Mouse (Mus musculus) cerebellum, adult 2 months (tissue): ENCODE results near the gene Hmgn1.

Source experiments
- CTCF ChIP-seq: fragments of 200-500 bp; IDR thresholded peaks from 2 replicates; pipeline ENCODE4 v1.5.1; 2011; ENCODE audit warnings: low read depth, mild to moderate bottlenecking, control low read depth, low read length, moderate library complexity, borderline replicate concordance; ENCODE audit not compliant: insufficient read depth
- POLR2A ChIP-seq: fragments of 200-500 bp; IDR thresholded peaks from 2 replicates; pipeline ENCODE4 v1.6.1; 2011; ENCODE audit warnings: low read length, control low read depth, borderline replicate concordance; ENCODE audit not compliant: insufficient read depth

- TF ChIP-seq POLR2A = no peak
- TF ChIP-seq CTCF = no peak
These were observed 7.4 kb downstream of the Hmgn1 start for GRCm38 (mm10) chr16:96120022-96120623.
